Mouse (Mus musculus): ENCODE results near the gene Grin2d.

GRCm38 (mm10) chr7:45791756-45792490 is 86.3 kb downstream of the Grin2d start:
- TF ChIP-seq CTCF (IDR thresholded peaks at IDR 0.05; ENCODE audit: low read depth, low read length) (no peak), POLR2A (IDR thresholded peaks at IDR 0.05; ENCODE audit: borderline replicate concordance, low read depth, low read length) (no peak)

Data from bone marrow macrophage, adult 2 months (primary cell).